Mouse (Mus musculus) brain, embryonic 18.5 days (tissue): ENCODE data around the gene Sec31b.

ENCODE experiments used
- DNase-seq: peaks from one replicate; pipeline ENCODE4 v3.0.0-alpha.2; 2012; ENCODE audit warnings: low read depth, low spot score

Sec31b gene

DNA sequence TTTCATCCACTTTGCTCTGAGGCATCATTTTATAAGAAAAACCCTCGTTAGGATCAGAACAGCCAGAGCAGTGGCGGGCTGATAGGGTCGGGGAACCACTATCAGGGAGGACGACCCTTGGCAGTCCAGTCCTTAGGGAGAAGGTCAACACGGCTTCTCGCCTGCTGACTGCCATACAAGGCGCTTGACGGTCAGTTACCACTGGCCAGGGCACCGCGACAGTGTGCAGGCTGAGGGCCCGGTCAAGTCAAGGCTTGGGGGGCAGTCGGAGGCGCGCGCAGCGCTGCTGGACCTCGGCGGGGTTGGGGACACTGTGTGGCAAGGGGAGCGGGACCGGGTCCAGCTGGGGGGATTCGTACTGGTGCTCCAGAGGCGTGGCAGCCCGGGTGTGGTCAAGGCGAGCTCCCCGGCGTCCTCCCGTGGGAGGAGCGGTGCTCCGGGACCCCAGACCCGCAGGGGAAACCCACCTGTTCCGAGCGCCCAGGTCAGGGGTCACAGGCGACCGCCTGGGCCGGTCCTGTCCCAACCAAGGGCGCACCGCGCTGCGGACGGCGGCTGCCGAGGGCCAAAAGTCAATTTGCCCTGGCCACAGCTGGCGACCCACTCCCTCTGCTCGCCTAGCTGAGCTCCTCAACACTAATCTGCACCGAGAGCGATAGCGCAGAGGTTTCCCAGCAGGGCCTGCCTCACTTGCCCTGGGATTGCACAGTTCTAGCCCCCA, at the start of gene Sec31b:
TSS of gene Sec31b (minus strand) at position 544 of the 721 bp plus-strand sequence.
- no peak for DNase-seq

DNA sequence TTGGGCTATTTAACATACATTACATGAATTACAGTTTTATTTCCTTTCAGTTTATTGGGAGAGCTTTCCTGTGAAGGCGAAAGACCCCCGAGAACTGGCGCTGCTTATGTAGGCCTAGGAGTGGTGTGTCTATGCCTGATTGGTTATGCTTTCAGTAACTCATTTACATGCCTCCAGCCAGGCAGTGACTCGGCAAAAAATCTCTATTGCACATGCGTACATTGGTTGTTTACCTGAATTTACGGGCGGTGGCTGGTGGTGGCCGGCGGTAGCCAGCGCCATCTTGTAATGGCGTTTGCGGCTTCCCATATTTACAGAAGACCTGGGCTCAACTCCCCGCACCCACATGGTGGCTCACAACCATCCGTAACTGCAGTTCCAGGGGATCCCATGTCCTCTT, 48.5 kb upstream of the Sec31b start:
- no peak for DNase-seq

DNA sequence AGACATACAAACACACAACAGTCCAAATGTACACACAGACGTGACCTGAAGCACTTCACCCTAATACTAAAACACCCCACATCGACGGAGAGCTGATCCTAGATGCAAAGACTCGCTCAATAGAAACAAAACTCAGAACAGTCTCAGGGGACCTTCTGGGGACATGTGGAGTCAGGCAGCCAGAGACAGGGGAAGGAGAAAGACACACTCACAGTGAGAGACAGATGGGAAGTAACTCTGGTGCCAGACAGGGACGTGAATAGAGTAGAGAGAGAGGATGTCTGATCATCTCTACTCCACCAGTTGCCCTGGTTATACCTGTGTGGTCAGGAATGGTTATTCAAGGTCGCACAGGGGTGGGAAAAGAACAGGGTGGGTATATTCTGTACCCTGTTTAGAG, 46.0 kb upstream of the Sec31b start:
- no peak for DNase-seq

DNA sequence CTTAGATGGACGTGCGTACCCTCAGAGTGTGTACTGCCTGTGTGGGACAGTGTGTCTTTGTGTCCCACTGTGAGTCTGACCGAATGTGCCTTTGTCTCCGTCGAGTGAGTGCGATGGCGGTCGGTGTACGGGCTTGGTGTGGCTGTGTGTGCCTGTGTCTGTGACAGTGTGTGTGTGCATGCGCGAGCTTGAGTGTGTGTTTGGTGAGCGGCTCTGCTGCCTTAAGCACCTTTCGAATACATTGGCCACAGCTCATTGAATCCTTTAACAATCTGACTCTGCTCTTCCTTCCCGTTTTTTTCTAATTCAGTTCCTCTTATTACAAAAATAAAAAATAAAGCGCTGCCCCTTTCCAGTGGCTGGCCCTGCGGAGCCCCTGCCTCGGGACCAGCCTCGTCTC, 45.3 kb upstream of the Sec31b start:
- no peak for DNase-seq

DNA sequence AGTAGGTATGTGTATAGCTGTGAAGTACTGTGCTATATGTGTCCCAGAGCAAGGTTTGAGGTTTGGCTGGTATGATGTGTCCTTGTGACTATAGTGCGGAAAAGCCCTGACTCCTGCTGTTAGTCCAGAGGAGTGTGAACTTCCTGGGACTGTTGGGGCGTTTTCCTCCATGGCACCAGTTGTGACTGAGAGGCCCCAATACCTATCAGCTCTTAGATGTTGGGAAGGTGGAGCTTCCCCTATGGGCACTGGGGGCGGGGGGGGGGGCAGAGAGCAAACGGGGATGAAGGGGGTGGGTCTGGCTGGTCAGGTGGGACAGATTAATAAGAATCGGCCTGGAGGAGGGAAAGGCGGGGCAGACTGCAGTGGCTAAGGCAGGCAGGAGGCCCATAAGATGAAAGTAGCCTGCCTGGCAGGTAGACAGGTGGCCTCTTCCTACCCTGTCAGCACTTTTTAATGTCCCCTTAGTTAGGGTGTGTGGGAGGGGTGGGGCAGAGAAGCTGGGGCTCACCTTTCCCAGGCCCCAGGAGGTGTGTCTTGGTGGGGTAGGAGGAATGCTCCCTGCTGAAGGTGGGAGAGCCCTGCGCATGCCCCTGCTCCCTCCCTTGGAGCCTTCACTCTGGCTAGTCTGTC, 44.0 kb upstream of the Sec31b start:
- DNase-seq, result no peak

DNA sequence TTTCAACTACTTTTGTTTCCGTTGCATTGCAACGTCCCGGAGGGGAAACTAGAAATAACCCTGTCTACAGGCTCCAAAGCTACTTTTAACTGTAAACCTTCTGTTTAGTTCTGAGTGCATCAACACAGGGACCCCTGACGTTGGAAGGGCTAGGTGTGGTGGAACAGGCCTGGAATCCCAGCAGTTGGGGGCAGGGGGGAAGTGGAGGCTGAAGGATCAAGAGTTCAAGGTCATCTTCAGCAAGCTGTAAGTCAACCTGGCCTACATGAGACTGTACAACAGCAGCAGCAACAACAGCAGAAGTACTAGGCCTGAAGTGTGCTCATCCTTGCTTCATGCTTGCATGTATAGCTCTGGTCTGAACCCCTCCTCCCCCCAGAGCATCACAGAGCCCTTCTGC, 42.4 kb upstream of the Sec31b start:
- DNase-seq, result no peak

DNA sequence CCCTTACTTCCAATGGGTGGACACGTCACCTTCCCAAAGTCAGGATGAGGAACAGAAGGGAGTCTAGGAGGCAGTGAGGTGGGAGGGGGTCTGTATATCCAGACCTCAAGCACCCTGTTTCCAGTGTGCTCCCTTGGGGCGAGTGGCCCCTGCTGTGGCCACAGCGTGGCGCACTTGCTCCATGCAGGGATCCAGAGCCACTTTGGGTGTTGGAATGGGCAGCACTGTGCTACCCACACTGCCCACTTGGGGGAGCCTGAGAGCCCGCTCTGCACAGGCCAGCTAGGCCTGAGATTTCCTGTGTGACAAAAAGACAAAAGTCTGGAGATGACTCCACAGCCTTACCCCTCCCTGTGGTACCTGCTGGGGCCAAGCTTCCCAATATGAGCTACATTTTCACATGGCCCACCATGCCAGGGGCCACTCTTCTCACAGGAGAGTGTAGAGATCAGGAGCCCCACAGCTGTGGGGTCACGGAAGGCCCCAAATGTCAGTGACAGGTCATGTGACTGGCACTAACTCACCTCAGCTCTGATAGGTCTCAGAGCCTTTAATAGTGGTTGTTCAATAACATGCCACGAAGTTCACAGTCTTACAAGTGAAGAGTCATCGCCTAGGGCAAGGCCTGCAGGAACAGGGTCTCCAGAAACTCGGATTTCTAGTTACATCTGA, 37.1 kb upstream of the Sec31b start:
- DNase-seq, result peak; percentile 52

DNA sequence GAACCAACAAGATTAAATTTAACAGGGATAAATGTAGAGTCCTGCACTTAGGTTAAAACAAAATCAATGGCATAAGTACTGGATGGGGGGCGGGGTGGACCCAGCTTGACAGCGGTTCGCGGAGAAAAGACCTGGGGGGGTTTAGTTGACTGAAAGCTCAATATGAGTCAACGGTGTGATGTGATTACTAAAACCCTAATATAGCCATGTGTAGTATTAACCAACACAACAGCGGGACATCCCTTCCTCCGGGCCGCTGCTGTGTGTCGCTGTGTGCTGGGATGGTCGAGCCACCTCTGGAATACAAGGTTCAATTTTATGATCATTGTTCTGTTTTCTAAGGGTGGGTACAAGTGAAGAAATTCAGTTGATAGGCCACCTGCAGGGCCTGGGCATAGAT, 36.4 kb upstream of the Sec31b start:
- DNase-seq, result no peak

DNA sequence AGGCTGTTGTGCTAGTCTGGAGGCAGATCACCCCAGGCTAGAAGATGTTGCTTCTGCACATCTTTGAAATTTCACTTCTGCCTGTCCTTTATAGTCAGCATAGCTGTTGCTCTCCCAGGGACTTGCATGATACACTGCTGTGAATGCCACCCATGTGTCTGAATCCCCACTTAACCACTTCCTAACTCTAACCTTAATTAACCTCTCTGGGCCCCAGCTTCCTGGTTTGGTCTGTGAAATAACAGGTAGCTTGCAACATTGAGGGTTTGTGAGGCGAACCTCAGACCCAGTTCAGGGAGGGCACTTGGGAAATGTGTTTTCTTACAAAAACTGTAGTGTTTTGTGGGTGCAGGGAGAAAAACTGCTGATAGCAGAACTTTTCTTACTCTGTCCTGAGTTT, 32.4 kb upstream of the Sec31b start:
- no peak for DNase-seq

DNA sequence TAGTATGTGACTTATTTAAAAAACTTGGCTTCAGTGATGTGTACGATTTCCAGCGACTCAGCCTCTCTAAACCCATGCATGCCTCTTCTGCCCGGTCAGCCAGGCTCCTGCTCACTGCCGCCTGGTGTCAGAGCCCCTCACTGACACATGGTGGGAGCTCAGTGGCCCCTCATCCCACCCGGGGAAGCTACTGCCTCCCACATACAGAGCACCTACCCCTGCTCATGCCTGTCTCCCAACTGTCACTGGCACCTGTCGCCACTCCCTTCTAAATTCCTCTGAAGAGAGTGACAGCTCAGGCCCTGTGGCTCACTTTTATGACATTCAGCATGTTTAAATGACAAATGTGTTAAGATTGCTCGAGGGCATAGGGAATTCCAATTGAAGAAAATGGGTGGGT, 30.6 kb upstream of the Sec31b start:
- DNase-seq, result no peak

DNA sequence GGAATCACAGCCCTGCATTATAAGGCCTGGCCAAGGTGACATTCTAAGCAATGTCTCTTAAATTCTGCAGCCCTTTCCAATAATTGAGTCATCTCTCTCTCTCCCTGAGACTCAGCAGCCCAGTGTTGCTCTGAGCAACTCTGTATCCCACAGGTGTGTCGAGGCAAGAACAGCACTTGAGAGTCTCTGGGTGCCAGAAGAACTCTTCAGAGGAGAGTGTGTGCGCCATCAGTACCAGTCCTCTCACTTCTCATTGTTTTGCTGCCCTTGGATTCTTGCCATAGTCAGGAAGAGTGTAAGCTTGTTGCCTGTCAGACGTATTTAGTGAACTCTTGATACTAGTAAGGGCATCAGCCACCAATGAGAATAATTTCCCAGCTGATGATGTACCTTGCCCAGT, 22.1 kb upstream of the Sec31b start:
- no peak for DNase-seq

DNA sequence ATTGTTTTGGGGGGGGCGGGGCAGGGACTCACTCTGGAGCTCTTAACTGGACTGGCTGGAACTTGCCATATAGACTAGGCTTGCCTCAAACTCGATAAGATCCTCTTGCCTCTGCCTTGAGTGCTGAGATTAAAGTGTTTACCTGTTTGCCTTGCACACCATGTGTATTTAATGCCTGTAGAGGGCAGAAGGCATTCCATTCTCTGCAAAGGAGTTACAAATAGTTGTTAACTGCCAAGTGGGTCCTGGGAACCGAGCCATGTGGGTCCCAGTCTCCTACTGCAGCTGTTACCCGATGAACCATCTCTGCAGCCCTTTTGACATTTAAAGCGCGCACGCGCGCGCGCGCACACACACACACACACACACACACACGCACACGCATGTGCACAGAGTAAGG, 18.3 kb upstream of the Sec31b start:
- no peak for DNase-seq

DNA sequence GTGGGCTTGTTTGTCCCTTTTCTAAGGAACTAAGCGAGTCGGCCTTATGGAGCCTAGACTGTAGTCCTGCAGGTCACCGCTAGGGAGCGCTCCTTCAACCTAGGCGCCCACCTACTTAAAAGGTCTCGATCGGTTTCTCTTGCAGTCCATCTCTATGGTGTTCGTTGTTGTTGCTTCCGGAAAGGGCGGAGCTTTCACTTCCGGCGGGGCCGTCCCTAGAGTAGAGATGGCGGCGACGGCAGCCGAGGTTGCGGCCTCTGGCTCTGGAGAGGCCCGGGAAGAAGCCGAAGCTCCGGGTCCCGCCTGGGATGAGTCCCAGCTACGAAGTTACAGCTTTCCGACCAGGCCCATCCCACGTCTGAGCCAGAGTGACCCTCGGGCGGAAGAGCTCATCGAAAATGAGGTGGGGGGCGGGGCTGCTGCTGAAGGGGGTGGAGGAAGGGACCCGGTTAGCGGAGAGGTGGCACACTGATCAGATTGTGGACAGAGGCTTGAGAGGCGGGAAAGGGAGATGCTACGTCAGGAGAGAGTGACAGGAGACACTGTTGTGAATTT, 17.1 kb upstream of the Sec31b start, which contains the start of gene Hif1an:
TSS of gene Hif1an (plus strand) at position 199 of the 555 bp plus-strand sequence.
- peak; percentile 90 for DNase-seq

DNA sequence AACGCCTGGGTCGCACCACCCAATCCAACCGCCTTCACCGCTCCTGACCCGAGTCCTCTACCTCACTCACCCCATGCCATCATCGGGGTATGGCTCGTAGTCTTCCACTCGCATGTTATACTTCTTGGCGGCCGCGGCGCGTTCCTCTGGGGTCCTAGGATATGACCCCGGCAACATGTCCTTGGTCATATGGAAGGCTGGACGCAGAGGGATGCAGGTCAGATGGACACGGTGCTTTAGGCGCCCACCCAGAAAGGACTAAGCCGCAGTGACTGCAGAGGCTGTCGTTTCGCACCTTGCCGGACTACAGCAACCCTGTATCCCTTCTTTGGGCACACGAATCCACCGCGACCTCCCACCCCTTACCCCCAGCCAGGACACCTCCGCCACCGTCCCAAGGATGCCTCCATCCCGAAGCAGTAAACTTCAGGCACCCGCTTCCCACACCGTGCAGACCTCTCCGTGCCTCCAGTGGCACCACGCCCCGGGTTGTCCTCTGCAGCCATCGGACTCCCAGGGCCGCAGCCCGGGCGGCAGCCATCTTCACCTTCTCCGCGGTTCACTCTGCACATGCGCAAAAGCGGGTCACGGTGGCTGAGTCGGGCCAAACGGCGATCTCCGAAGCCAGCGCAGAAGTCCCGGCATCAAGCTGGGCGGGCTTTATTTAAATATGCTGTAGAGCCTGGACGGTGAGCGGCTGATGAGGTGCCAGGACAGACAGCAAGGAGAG, 9.4 kb upstream of the Sec31b start, which contains the start of gene Ndufb8:
TSS of gene Ndufb8 (minus strand) at position 580 of the 730 bp plus-strand sequence.
- DNase-seq, result peak; percentile 77

DNA sequence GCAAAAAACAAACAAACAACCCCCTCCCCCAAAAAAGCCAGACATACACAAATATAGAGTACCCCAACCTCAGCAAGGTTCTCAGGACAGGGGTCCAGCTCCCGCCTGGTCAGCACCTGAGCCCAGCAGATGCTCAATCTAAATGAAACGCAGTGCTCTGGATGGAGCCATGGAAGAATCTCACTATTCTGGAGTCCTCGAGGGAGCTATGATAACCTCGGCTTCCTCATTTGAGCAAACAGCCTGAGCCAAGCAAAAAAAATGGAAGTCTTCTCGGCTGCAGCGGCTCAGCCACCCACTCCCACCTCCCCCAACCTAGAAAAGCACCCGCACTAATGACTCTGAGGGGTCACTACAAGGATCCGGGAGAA, 8.8 kb upstream of the Sec31b start:
- no peak for DNase-seq

DNA sequence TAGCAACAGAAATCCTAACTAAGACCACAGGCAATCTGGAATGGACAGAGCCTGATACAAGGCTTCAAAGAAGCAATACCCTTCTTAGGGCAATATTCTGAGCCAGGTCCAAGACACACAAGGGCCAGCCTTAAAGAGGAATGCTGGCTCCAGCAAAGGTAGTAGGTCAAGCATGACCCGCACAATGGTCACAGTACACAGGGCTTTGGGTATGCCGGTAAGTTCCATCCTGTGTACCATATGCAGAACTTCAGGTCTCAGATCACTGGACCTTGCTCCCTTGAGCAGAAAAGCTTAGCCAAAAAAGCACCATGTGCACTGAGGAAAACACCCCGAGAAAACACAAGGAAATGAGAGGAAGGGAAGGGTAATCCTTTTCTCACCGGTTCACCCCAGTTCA, 7.6 kb upstream of the Sec31b start:
- no peak for DNase-seq

DNA sequence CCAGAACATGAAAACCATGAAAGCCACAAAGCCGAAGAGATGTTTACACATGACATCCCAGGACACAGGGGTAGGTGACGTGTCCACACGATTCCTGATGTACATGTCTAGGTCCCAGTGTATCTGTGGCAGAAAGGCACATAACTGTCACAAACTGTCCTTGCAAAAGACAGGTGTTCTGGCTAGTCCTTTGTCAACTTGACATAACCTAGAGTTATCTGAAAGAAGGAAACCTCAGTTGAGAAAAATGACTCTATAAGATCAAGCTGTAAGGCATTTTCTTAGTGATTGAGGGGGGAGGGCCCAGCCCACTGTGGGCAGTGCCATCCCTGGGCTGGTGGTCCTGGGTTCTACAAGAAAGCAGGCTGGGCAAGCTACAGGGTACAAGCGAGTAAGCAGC, 7.1 kb upstream of the Sec31b start, which contains the start of gene Gm20538:
TSS of gene Gm20538 (minus strand) at position 101 of the 400 bp plus-strand sequence.
- no peak for DNase-seq

DNA sequence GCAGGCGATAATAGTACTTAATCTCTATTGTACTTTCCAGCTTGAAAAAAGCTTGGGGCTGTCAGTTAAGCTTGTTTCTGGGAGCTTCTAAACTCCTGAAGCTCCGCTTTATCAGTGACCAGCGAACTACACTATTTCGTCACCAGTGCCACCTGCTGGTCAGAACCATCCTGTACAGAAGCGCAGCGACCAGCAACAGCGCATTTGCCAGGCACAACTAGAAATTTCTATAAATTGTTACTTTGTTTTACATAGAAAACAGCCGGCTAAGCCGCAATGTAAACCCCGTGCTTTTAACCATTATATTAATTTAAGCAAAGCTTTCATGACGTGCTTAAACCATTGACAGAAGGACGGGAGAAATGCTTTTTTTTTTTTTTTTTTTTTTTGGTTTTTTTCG, 889 bp downstream of the Sec31b start:
- DNase-seq, result peak; percentile 55

DNA sequence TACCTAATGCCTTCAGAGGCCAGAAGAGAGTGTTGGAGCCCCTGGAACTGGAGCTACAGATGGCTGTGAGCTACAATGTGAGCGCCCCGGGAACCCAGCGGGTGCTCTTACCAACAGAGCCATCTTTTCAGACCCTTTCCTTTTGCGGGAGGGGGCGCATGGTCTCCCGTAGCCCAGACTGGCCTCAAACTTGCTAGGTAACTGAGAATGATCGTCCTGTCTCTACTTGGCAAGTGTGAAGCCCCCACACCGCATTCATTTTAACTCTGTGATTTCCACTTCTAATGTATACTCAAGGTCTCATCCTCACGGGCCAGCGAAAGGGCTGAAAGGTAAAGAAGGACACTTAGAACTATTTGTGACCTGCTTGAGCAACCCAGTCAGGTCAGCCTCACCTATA, 1.3 kb downstream of the Sec31b start:
- no peak for DNase-seq

DNA sequence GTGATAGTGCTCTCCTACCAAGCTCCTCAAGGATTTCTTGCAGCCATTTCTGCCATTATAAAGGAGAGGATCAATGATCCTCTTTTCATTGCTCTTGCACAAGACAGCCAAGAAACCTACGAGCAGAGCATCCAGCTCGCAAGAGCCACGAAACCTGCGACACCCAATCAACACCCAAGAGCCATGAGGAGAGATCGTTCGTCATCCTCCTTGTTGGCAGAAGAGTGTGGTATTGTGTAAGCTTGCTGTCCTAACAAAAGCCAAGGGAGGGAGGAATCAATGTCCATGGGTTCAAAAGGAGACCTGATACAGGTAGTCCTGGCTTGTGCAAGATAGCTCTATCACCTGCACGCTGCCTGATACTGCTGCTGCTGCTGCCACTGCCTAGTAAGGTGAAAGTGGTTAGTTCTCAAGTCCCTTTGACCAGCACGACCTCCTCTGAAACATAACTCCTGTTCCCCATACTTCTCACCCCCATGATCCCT, 2.9 kb downstream of the Sec31b start:
- DNase-seq, result no peak

DNA sequence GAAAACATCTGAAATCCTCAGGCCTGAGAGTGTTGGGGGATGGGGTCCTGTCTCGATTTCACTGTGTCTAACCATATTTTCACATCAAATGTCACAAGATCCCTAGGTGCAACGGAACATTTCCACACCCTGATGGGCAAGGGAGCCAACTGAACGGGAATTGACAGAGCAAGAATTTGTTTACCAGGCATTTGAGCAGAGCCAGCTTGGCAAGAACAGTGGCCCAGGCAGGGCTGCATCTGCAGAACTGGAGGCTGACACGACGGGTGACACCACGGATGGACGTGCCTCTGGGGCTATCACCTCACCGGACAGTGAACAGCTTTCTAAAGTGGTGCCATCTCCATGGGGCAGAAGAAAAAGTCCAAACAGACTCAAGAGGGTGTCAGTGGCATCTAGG, 8.2 kb downstream of the Sec31b start:
- no peak for DNase-seq

DNA sequence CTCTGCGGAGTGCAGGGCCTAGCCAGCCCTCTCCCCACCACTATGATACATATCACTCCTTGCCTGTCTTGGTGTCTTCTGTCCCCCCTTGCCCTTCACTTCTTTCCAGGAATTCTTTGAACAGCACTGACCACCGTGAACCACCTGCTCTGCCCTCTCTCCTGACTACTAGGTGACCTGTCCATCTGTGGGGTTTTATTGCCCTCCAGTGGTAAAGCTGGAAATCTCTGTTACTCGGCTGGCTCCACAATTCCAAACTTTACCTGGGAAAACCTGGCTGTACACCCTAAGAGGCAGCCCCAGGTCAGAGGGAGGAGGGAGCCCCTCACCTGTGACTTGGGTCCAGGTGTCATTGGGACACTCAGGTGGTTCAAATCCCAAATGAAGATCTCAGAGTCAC, 10.3 kb downstream of the Sec31b start:
- no peak for DNase-seq
